Mouse (Mus musculus) thymus, adult 2 months (tissue): ENCODE results near the gene Pitpnm3. TPM values are rescaled to one million over a fixed set of nuclear protein-coding genes. Genes with fewer than 3 reads are reported as not detected.
"Not testable (repeated sequence)": the region's sequence is repeated elsewhere in the genome, so short reads cannot be mapped to it uniquely, and the experiment has no call there.

Experiments used
- DNase-seq: peaks from one replicate; pipeline ENCODE4 v3.0.0; 2021
- H3K27ac ChIP-seq: fragments of 200-500 bp; 2 replicates; pipeline ENCODE4 v1.5.1; 2012; ENCODE audit warnings: low read length, control low read depth; ENCODE audit not compliant: control insufficient read depth, insufficient read depth
- H3K27me3 ChIP-seq: fragments of 200-500 bp; 2 replicates; pipeline ENCODE4 v1.6.1; 2012; ENCODE audit warnings: mild to moderate bottlenecking, low read length, moderate library complexity, mixed read lengths; ENCODE audit not compliant: control insufficient read depth, insufficient read depth
- H3K36me3 ChIP-seq: fragments of 200-500 bp; 2 replicates; pipeline ENCODE4 v1.6.1; 2012; ENCODE audit warnings: mild to moderate bottlenecking, low read length, moderate library complexity; ENCODE audit not compliant: control insufficient read depth, insufficient read depth
- H3K4me1 ChIP-seq: fragments of 200-500 bp; replicated peaks from 2 replicates; pipeline ENCODE4 v1.6.1; 2012; ENCODE audit warnings: low read length; ENCODE audit not compliant: control insufficient read depth, insufficient read depth
- H3K4me3 ChIP-seq: fragments of 200-500 bp; 2 replicates; pipeline ENCODE4 v1.5.1; 2012; ENCODE audit warnings: mild to moderate bottlenecking, low read length, control low read depth, moderate library complexity; ENCODE audit not compliant: control insufficient read depth, insufficient read depth
- CTCF ChIP-seq: fragments of 200-500 bp; IDR thresholded peaks from 2 replicates; pipeline ENCODE4 v1.5.1; 2012; ENCODE audit warnings: mild to moderate bottlenecking, control low read depth, low read length, moderate library complexity, borderline replicate concordance; ENCODE audit not compliant: control insufficient read depth, poor library complexity, insufficient read depth; ENCODE audit errors: extremely low read depth
- POLR2A ChIP-seq: fragments of 200-500 bp; IDR thresholded peaks from 2 replicates; pipeline ENCODE4 v1.6.1; 2012; ENCODE audit warnings: mild to moderate bottlenecking, low read length, control low read depth, moderate library complexity; ENCODE audit not compliant: control insufficient read depth, poor library complexity, insufficient read depth; ENCODE audit errors: extremely low read depth
- WGBS: fragments of 180-500 bp; shearing (Covaris S2); methylation state at CpG from one replicate; pipeline ENCODE4 v1.1.7; 2018; 5-methylcytosine and 5-hydroxymethylcytosine counted together
- polyA plus RNA-seq: library from polyadenylated mRNA; depleted of rRNA; stranded (reverse); fragments of >200 nt; gene quantifications from 2 replicates; pipeline ENCODE4 v1.2.3, GENCODE M21; 2012

Gene Pitpnm3
- polyA plus RNA-seq, 1 experiment, result 1.1 TPM

DNA sequence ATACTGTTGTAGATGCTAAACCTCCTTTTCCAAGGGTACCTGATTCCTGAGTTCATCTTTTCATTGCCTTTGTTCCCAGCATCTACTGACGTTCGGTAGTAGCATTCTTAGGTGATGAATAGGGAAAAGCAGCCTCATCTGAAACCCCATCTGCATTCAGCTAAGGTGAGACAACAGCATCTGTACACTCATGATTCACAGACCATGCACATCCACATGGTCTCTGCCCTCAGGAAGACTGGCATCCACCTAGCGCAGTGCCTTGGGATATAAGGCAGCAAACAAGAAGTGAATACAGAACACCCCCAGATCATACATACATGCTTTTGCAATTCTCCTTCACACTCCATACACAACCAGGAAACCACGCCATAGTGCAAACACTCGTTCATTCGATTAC is 39.1 kb upstream of the Pitpnm3 start:
- Histone ChIP-seq H3K27me3 (no peaks in the 10 kb centered on the region; the same call in 1 of the 2 replicates), H3K4me3 (no peak overlapping the region), H3K36me3 (peaks cover 30% of the 10 kb centered on the region), H3K27ac (no peak overlapping the region), H3K4me1 (no peaks in the 10 kb centered on the region)
- WGBS, result 97% methylated on average over 6 of the region's 6 CpGs
- no peak for TF ChIP-seq CTCF
- TF ChIP-seq POLR2A, result no peak
- DNase-seq, result no peak

DNA sequence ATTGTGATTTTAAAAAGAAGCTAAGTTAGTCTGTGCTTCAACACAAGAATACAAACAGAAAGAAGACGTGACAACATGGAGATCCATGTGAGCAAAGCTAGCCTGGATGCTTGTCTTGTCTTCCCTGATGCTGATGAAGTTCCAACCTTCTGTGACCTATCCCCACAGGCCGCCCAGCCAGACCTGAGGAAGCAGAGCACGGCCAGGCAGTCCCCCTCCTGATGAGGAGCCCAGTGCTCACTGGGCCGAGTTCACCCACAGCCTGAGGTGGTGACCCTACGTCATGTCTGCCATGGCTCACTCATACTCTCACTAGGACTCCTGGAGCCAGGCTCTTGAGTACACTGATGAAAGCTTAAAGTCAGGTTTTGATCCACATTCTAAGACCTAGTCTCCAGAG is 37.9 kb upstream of the Pitpnm3 start:
- Histone ChIP-seq H3K4me3 (no peak overlapping the region), H3K36me3 (peaks cover 38% of the 10 kb centered on the region), H3K27me3 (no peaks in the 10 kb centered on the region; the same call in 1 of the 2 replicates), H3K4me1 (no peaks in the 10 kb centered on the region), H3K27ac (no peak overlapping the region)
- WGBS, result 98% methylated on average over 5 of the region's 5 CpGs
- no peak for DNase-seq
- TF ChIP-seq POLR2A (no peak), CTCF (no peak)

DNA sequence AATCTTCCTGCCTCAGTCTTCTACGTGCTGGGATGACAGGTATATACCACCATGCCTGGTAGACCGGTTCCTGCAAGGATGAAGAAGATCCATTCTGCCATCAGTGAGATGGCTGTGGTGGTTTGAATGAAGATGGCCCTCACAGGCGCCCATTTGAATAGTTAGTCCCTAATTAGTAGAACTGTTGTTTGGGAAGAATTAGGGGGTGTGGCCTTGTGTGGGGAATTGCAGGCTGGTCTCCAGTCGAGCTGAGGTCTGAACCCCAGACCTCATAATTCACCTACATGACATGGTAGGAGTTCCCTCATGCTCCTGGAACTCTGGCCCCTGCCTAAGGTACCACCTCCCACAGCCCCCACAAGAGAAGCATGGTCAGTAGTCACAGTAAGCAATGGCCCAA is 36.3 kb upstream of the Pitpnm3 start:
- not testable (repeated sequence) for DNase-seq, H3K27me3 ChIP-seq, H3K27ac ChIP-seq, H3K4me3 ChIP-seq, H3K4me1 ChIP-seq
- 96% methylated on average over 4 of the region's 4 CpGs for WGBS
- peaks cover 38% of the 10 kb centered on the region for H3K36me3 ChIP-seq

DNA sequence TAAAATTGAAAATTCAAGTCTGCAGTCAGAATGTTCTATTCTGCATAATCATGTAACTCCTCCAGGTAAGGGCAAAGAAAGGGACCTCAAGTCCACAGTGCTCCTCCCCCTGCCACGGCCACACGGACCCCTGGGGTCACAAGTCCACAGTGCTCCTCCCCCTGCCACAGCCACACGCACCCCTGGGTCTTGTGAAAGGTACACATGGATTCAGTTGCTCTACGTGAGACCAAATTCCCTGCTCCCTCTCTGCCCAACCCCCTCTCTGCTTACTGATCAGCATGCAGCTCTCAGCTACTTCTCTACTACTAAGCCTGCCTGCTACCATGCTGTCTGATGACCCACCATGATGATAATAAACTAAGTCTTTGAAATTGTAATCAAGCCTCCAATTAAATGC is 34.3 kb upstream of the Pitpnm3 start:
- Histone ChIP-seq H3K27ac (no peak overlapping the region), H3K27me3 (no peaks in the 10 kb centered on the region), H3K4me3 (no peak overlapping the region), H3K36me3 (peaks cover 40% of the 10 kb centered on the region), H3K4me1 (no peaks in the 10 kb centered on the region)
- no peak for DNase-seq
- TF ChIP-seq POLR2A, result no peak
- no peak for TF ChIP-seq CTCF
- WGBS, result 97% methylated on average over 4 of the region's 4 CpGs

DNA sequence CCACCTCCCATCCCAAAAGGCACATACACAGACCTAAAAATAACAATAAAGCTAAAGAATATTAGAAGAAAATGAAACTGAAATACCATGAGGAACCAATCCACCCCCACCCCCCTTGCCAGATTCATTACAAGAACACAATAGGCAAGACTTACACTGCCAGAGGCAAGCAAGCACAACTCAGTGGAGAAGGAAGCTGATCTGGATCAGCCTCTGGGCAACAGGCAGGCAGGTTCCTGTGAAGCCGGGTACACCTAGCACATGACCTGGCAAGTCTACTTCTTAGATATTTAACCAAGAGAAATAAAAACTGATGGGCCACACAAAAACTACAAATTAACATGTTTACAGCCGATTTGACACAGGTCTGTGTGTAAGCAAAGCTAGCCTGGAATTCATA is 27.6 kb upstream of the Pitpnm3 start:
- no peaks in the 10 kb centered on the region for H3K4me1 ChIP-seq
- DNase-seq, result no peak
- no peak overlapping the region for H3K4me3 ChIP-seq
- no peak for TF ChIP-seq POLR2A
- H3K27me3 ChIP-seq, result no peaks in the 10 kb centered on the region
- H3K36me3 ChIP-seq, result peaks cover 25% of the 10 kb centered on the region
- H3K27ac ChIP-seq, result no peak overlapping the region
- WGBS, result 92% methylated on average over 2 of the region's 2 CpGs

DNA sequence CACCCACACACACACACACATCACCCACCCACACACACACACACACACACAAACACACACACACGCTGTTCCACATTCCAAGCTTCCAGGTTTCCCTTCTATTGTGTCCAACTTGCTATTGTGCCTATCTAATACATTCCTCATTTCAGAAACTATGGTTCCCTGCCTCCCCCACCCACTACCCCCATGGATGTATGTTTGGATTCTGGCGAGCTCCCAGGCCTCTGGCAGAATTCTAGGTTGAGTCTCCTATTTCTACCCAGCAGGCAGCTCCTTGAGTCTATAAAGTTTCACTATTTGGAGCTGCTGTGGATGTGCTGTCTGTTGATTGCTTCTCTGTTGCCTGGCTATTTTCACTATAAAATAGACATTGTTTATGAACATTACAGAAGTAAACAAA is 21.0 kb upstream of the Pitpnm3 start:
- no peaks in the 10 kb centered on the region for H3K4me1 ChIP-seq
- WGBS, result 87% methylated on average over 2 of the region's 2 CpGs
- DNase-seq, result no peak
- no peak for TF ChIP-seq POLR2A
- TF ChIP-seq CTCF, result no peak
- no peak overlapping the region for H3K4me3 ChIP-seq
- peaks cover 6% of the 10 kb centered on the region for H3K36me3 ChIP-seq
- H3K27me3 ChIP-seq, result no peaks in the 10 kb centered on the region
- no peak overlapping the region for H3K27ac ChIP-seq

DNA sequence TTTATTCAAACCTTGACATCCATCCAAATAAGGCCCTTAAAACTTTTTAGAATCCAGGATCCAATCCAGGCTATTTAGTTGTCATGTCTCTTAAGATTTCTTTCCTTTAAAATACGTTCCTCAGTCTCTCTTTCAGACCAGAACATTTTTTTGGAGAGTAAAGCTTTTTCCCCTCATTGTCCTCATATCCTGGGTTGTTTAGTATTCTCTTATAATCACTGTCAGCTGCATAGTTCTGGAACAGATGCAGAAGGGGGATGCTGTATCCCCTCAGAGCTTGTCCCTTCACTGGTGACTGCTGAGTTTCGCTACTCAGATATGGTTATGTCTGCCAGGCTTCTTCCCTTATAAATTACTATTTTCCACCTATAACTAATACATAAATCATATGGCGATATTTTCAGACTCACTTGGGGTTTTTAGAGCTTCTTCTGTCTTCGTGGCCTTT is 20.4 kb upstream of the Pitpnm3 start:
- peaks cover 6% of the 10 kb centered on the region for H3K36me3 ChIP-seq
- no peaks in the 10 kb centered on the region for H3K4me1 ChIP-seq
- 95% methylated on average over 4 of the region's 4 CpGs for WGBS
- H3K4me3 ChIP-seq, result no peak overlapping the region
- H3K27ac ChIP-seq, result no peak overlapping the region
- no peak for DNase-seq
- TF ChIP-seq CTCF, result no peak
- no peak for TF ChIP-seq POLR2A
- H3K27me3 ChIP-seq, result no peaks in the 10 kb centered on the region
